In the genomic region with DNA sequence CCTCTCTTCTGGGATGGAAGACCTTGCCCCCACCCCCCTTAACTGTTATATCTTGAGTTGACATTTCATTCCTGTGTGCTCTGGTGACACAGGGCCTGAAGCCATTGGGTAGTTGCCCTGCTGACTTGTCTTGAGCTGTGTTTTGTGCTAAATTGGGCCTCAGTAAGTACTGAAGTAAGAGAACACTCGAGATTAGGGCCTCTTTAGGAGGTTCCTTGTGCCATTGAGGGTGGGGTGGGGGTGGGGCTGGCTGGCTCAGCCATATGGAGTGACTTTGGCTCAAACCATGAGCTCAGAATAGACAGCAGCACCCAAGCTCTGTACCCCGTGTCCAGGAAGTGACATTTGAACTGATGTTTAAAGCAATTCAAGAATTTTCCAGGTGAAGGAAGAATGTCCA, we compare ENCODE assay signal across 19 mouse cellular contexts.
A peak's percentile ranks its signal among the peaks of the same experiment; 100 is the strongest.
DNase-seq lines count a peak whose midpoint lies in the region; ATAC-seq and TF ChIP-seq lines count a peak whose summit lies in the region.
"Had no signal": no experiment of that assay in that cellular context is flagged by ENCODE, and none has a peak within 500 bp of the region (broad histone marks: within the 10 kb centered on the region; RNA-seq: fewer than 3 reads in every experiment).

No protein-coding gene starts in this region.

- WGBS in forebrain, embryonic 10.5 days = 46% methylated on average over 2 of the region's 2 CpGs
- WGBS in forebrain, embryonic 12.5 days = 49% methylated on average over 2 of the region's 2 CpGs
- 22% methylated on average over 2 of the region's 2 CpGs for WGBS in heart, embryonic 16.5 days
- WGBS in lung, embryonic 16.5 days = 14% methylated on average over 2 of the region's 2 CpGs

- TF ChIP-seq CTCF in left cerebral cortex, adult 2 months (IDR thresholded peaks at IDR 0.05) = no peak

- ATAC-seq in forebrain, embryonic 12.5 days (ENCODE audit: low FRiP score) = no peak
- peak; percentile 47; the same call in 1 of the 2 replicates for ATAC-seq in heart, embryonic 16.5 days (replicated peaks; ENCODE audit: extremely low read depth, insufficient read depth, low FRiP score)
- ATAC-seq in lung, embryonic 16.5 days (ENCODE audit: low read depth) = peak; percentile 68
- ATAC-seq: forebrain, embryonic 15.5 days; midbrain, embryonic 15.5 days had no signal

- H3K36me3 ChIP-seq in forebrain, embryonic 10.5 days (replicated peaks) = peaks cover 25% of the 10 kb centered on the region
- H3K36me3 ChIP-seq in forebrain, embryonic 12.5 days (replicated peaks) = no peaks in the 10 kb centered on the region
- H3K36me3 ChIP-seq in heart, embryonic 16.5 days (ENCODE audit: control insufficient read depth, insufficient read depth) = no peaks in the 10 kb centered on the region
- H3K36me3 ChIP-seq in lung, embryonic 16.5 days (ENCODE audit: control insufficient read depth, insufficient read depth, low read length) = peaks cover 6% of the 10 kb centered on the region; the same call in 1 of the 2 replicates
- H3K36me3 ChIP-seq: liver, embryonic 15.5 days; midbrain, embryonic 15.5 days had no signal

- H3K9me3 ChIP-seq in forebrain, embryonic 10.5 days = no peaks in the 10 kb centered on the region
- no peaks in the 10 kb centered on the region for H3K9me3 ChIP-seq in forebrain, embryonic 12.5 days
- H3K9me3 ChIP-seq in heart, embryonic 16.5 days (replicated peaks; ENCODE audit: control insufficient read depth, low read length) = no peaks in the 10 kb centered on the region
- no peaks in the 10 kb centered on the region for H3K9me3 ChIP-seq in lung, embryonic 16.5 days (ENCODE audit: control insufficient read depth, low read length)
- H3K9me3 ChIP-seq: forebrain, embryonic 15.5 days; limb, embryonic 13.5 days; liver, embryonic 15.5 days; midbrain, embryonic 15.5 days had no signal

- H3K27me3 ChIP-seq in forebrain, embryonic 10.5 days (ENCODE audit: poor library complexity, severe bottlenecking) = no peaks in the 10 kb centered on the region
- H3K27me3 ChIP-seq in forebrain, embryonic 12.5 days = no peaks in the 10 kb centered on the region
- H3K27me3 ChIP-seq in heart, embryonic 16.5 days (ENCODE audit: control insufficient read depth, insufficient read depth, low read length) = no peaks in the 10 kb centered on the region
- H3K27me3 ChIP-seq in lung, embryonic 16.5 days (ENCODE audit: control insufficient read depth, insufficient read depth, low read depth, low read length) = no peaks in the 10 kb centered on the region
- H3K27me3 ChIP-seq: forebrain, embryonic 15.5 days; limb, embryonic 13.5 days; liver, embryonic 15.5 days; megakaryocyte, embryonic 14.5 days; midbrain, embryonic 15.5 days had no signal

- H3K4me1 ChIP-seq in forebrain, embryonic 10.5 days = peaks cover 52% of the 10 kb centered on the region
- peaks cover 18% of the 10 kb centered on the region for H3K4me1 ChIP-seq in forebrain, embryonic 12.5 days
- peaks cover 47% of the 10 kb centered on the region for H3K4me1 ChIP-seq in heart, embryonic 16.5 days (ENCODE audit: control insufficient read depth, insufficient read depth, low read length)
- H3K4me1 ChIP-seq in lung, embryonic 16.5 days (replicated peaks; ENCODE audit: control insufficient read depth, insufficient read depth, low read length) = peaks cover 63% of the 10 kb centered on the region
- H3K4me1 ChIP-seq: megakaryocyte, embryonic 14.5 days; midbrain, embryonic 15.5 days had no signal

- H3K9ac ChIP-seq in forebrain, embryonic 12.5 days = no peak overlapping the region
- H3K9ac ChIP-seq in heart, embryonic 16.5 days (ENCODE audit: low read length) = no peak overlapping the region
- H3K9ac ChIP-seq in lung, embryonic 16.5 days (ENCODE audit: low read length) = no peak overlapping the region
- H3K9ac ChIP-seq: forebrain, embryonic 15.5 days; hindbrain, embryonic 14.5 days; limb, embryonic 13.5 days; liver, embryonic 15.5 days; midbrain, embryonic 15.5 days had no signal

- DNase-seq in forebrain, embryonic 10.5 days (ENCODE audit: extremely low spot score, low spot score) = no peak
- DNase-seq in heart, postnatal 10 days = no peak
- no peak for DNase-seq in left cerebral cortex, adult 2 months (ENCODE audit: extremely low spot score in 1 of 2, low spot score in 2 of 2)
- no peak for DNase-seq in left cerebral cortex, postnatal 14 days (ENCODE audit: low spot score in 2 of 2)
- DNase-seq in Muller cell, postnatal 12 days (ENCODE audit: inconsistent ontology term) = no peak
- DNase-seq: adrenal gland, adult 2 months; cerebellum, postnatal 10 days; kidney, adult 11 months; right cerebral cortex, adult 18-20 months; thymus, adult 18-20 months had no signal

- peak overlapping the region; percentile 40; the same call in 1 of the 2 replicates for H3K27ac ChIP-seq in forebrain, embryonic 10.5 days
- H3K27ac ChIP-seq in forebrain, embryonic 12.5 days = no peak overlapping the region
- H3K27ac ChIP-seq in heart, embryonic 16.5 days (ENCODE audit: low read length) = peak overlapping the region; percentile 70
- H3K27ac ChIP-seq in left cerebral cortex, adult 2 months = peak overlapping the region; percentile 36; the same call in 1 of the 2 replicates
- peak overlapping the region; percentile 71 for H3K27ac ChIP-seq in lung, embryonic 16.5 days (ENCODE audit: low read length)
- H3K27ac ChIP-seq: forebrain, embryonic 15.5 days; hindbrain, embryonic 14.5 days; liver, embryonic 15.5 days; midbrain, embryonic 15.5 days had no signal

- intact Hi-C loops in heart, postnatal 10 days (cut with DNase I) = no loop called here
- intact Hi-C loops in left cerebral cortex, adult 2 months (cut with DNase I) = no loop called here
- intact Hi-C loops in left cerebral cortex, postnatal 14 days (cut with DNase I) = no loop called here

- H3K4me2 ChIP-seq in forebrain, embryonic 12.5 days = no peak overlapping the region
- H3K4me2 ChIP-seq in heart, embryonic 16.5 days (ENCODE audit: low read depth, low read length) = 0 out of 2 replicates have a peak overlapping the region, but pooled peaks have one; percentile 1
- no peak overlapping the region for H3K4me2 ChIP-seq in lung, embryonic 16.5 days (ENCODE audit: low read depth, low read length)
- H3K4me2 ChIP-seq: forebrain, embryonic 15.5 days; hindbrain, embryonic 14.5 days; limb, embryonic 13.5 days; midbrain, embryonic 15.5 days had no signal

- H3K4me3 ChIP-seq in forebrain, embryonic 10.5 days = no peak overlapping the region
- H3K4me3 ChIP-seq in forebrain, embryonic 12.5 days (replicated peaks) = no peak overlapping the region
- no peak overlapping the region for H3K4me3 ChIP-seq in heart, embryonic 16.5 days (ENCODE audit: low read length)
- H3K4me3 ChIP-seq in left cerebral cortex, adult 2 months = no peak overlapping the region
- no peak overlapping the region for H3K4me3 ChIP-seq in lung, embryonic 16.5 days (ENCODE audit: low read length)
- H3K4me3 ChIP-seq: forebrain, embryonic 15.5 days; limb, embryonic 13.5 days; liver, embryonic 15.5 days; megakaryocyte, embryonic 14.5 days; midbrain, embryonic 15.5 days had no signal
